Mouse (Mus musculus): ENCODE data around the gene Klk8.

DNA sequence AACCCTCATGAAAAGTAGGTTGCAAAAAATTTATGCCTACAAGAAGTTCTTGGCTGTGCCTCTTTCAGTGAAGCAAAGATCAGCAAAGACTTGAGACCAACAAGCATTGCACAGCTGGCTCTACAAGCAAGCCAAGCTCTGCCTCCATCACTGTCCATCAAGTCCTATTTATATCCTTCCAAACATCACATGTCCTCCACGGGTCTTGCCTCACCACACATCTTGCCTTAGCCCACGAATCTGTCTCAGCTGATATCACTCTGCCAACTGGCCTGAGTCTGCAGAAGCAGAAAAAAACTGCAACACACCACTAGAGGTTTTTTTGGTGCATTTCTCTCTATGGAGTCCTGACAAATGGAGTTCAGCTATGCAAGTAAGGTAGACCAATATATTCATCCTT lies 44.6 kb upstream of the Klk8 start:
- TF ChIP-seq CTCF (IDR thresholded peaks at IDR 0.05; ENCODE audit: insufficient read depth, low read length): no peak
- no peak for TF ChIP-seq POLR2A (IDR thresholded peaks at IDR 0.05; ENCODE audit: borderline replicate concordance, extremely low read depth, low read depth, low read length)
